Mouse (Mus musculus) c-Kit-positive CD71-negative TER-119-negative erythroid progenitor cells, embryonic 14.5 days (primary cell): ENCODE data around the gene Olfr347.

Source experiments
- DNase-seq: peaks from one replicate; pipeline ENCODE4 v3.0.0-alpha.2; 2013; ENCODE audit warnings: low read depth

The Olfr347 gene

DNA sequence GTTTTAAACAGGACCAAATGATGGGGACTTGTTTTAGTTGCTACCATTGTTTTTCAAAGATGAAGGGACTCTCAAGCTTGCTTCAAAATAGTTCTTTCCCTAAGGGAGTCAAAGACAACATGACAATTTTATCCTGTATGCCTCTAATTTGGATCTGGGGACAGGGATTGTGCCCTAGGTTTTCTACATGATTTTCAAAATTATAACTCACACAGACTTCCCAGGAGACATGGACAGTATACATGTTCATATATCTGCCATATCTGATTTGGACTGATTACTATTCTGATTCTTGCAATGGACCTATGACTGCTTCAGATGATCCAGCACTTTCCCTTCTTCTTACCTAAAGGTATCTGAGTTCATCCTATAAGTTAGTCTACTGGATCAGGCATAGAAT, at the start of gene Olfr347:
Gene Olfr347 (plus strand): TSS at position 301 of the 400 bp plus-strand sequence.
- DNase-seq, result no peak

DNA sequence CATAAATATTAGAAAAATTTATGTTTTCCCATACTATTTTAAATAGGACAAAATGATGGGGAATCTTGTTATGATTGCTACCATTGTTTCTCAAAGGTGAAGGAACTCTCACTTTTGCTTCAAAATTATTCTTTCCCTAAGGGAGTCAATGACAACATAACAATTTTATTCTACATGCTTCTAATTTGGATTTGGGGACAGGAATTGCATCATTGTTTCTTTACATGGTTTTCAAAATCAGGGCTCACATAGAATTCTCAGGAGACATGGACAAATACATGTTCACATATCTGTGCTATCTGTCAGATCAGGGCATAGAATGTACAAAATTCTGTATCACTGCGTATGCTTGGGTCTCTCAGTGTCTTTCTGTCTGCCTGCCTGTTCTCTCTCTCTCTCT, 46.2 kb upstream of the Olfr347 start, which contains the start of gene Olfr346:
Gene Olfr346 (plus strand): TSS at position 301 of the 400 bp plus-strand sequence.
- no peak for DNase-seq

DNA sequence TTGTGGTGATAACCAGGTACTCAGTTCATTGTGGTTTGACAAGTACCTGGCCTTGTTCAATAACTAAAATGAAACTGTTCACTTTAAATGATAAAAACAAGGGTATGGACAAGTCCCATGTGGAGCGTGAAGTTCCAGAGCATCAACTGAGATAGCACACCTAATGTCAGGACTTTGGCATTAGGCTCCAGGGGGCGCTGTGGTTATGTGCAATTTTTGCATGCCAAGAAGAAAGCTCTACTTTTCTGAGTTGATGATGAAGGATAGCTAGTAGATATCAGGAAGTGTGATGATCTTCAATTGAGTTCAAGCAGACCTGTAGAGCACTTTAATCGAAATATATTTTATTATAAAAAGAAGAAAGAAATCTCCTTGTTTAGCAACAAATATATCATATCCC, 4.5 kb downstream of the Olfr347 start:
- no peak for DNase-seq

GRCm38 (mm10) chr2:36783976-36784375, 52.3 kb downstream of the Olfr347 start, which contains the start of gene Olfr348:
Gene Olfr348 (plus strand): TSS chr2:36784276.
- DNase-seq, result no peak
